Mouse (Mus musculus) inflammation-experienced regulatory T-cells, adult 6 months (primary cell): ENCODE measurements around the gene Gm7879. TPM values are rescaled to one million over a fixed set of nuclear protein-coding genes. Genes with fewer than 3 reads are reported as not detected.
"Not testable (repeated sequence)": the region's sequence is repeated elsewhere in the genome, so short reads cannot be mapped to it uniquely, and the experiment has no call there.

ENCODE experiments used
- ATAC-seq: one replicate; pipeline ENCODE4 v1.8.0; 2017
- polyA plus RNA-seq, 3 experiments: library from polyadenylated mRNA; unstranded; fragments of 100-300 nt; shearing (Covaris generic); gene quantifications; one replicate each; pipeline ENCODE4 v1.2.1; 2017

Gm7879 gene
- polyA plus RNA-seq, result 1 to 10 TPM in 1 of 3 experiments, under 1 TPM in 1, not detected in 1; 0.92 to 4.8 TPM

- ATAC-seq, result not testable (repeated sequence)
These were observed at the start of gene Gm7879 for GRCm38 (mm10) chr5:43912844-43913243. TSS of gene Gm7879 (plus strand) at chr5:43913144.

DNA sequence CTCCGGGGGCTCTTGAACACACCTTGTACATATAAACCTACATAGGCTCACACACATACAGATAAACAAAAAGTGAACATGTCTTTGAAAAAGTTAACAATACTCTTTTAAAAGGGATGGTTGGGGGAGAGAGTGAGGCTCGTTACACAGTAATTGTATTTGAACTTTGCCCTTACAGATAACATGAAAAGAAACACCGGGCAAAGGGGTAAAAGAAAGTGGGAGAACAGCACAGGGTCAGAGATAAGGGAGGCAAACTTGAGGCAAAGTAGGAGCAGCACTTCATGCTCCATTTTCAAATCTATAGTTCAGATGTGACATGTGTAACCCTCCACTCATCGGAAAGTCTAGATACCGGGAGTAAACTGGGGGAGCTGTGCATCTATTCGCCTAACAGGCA, 49.3 kb upstream of the Gm7879 start:
- ATAC-seq, result no peak

GRCm38 (mm10) chr5:43865316-43865715, 47.6 kb upstream of the Gm7879 start:
- ATAC-seq, result no peak

GRCm38 (mm10) chr5:43868253-43868652, 44.7 kb upstream of the Gm7879 start, which contains the start of gene Cd38:
TSS of gene Cd38 (plus strand) at chr5:43868553.
- ATAC-seq, result no peak

GRCm38 (mm10) chr5:43868711-43869600, 44.0 kb upstream of the Gm7879 start:
- peak; percentile 66 for ATAC-seq

DNA sequence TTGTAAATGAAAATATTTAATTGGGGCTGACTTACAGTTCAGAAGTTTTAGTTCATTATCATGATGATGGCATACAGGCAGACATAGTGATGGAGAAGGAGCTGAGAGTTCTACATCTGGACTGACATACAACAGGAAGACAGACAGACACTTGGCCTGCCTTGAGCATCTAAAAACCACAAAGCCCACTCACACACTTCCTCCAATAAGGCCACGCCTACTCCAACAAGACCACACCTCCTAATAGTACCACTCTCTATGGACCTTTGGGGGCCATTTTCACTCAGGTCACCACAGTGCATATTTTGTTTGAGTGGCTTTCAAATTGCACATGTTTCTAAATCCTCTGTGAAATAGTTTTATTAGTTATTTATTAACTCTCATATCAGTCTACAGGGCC, 41.1 kb upstream of the Gm7879 start:
- peak; percentile 45 for ATAC-seq

GRCm38 (mm10) chr5:43872652-43873051, 40.3 kb upstream of the Gm7879 start:
- ATAC-seq, result no peak

- no peak for ATAC-seq
These were observed 30.9 kb upstream of the Gm7879 start for GRCm38 (mm10) chr5:43882034-43882433.

- ATAC-seq, result no peak
These were observed 27.7 kb upstream of the Gm7879 start for GRCm38 (mm10) chr5:43885060-43885820.

DNA sequence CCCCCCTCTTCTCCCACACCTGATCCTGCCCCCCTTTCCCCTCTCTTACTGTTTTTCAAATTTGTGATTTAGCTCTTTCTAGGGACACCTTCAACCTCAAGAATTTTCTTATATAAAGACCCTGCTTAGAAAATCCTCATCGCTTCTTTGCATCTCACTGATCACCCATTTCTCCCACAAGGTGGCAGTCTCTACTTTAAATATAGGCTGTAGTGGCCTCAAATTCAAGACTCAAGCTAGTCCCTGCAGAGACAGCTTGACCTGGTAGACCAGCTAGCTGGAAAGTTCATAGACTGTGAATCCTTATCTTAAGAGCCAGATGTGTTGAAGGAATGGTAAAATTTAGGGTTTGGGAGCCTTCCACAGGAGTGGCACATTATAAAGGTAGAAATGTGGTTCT, 20.6 kb upstream of the Gm7879 start:
- ATAC-seq, result peak; percentile 53

DNA sequence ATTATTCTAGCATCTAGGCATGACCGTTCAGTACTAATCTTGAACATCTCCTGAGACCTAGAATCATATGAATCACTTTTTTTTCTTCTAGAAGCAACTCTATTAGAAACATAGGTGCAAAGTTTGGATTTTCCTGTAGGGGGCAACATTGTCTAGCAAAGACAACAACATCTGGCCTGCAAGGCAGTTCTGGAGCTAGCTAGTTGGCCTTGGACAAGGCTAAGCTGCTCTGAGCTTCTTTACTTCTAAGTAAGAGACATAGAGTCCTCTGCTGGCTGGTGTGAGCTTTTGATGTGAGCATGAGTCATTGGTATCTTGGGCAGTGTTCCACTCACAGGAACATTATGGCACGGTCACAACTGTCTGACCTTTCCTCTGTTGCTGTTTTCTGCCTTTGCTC, 18.8 kb upstream of the Gm7879 start:
- peak; percentile 49 for ATAC-seq

- no peak for ATAC-seq
These were observed 17.0 kb upstream of the Gm7879 start for GRCm38 (mm10) chr5:43895931-43896330.

- no peak for ATAC-seq
These were observed 8.3 kb upstream of the Gm7879 start for GRCm38 (mm10) chr5:43904685-43905084.

DNA sequence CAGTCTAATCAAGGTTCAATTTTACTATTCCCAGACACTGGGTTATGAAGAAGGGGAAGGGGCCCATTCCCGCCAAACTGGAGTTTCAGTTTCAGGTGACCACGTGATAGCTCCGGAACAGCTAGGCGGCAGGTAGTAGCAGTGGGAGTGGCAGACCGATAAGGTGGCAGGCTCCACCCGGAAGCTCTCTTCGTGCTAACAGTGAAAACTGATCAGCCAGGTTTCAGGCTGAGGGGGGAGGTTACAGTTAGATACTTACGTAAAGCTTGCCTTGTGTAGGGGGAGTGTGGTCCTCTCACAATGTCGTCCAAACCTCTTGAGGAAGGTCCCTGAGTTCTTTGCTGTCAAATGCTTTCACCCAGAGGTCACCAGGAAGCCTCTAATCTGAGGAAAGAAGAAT, 3.7 kb upstream of the Gm7879 start:
- no peak for ATAC-seq

DNA sequence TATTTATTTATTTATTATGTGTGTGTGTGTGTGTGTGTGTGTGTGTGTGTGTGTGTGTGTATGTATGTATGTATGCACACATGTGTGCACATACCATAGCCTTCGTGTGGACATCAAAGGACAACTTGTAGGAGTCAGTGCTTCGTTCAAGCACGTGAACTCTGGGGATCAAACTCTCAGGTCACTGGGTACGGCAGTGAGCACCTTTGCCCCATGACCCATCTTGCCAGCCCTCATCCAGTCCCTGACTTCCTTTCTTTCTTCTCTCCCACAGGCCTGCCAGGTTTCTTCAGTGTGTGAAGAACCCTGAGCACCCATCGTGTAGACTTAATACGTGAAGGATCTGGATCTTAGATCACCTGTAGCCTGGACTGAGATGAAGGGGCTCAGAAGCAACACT, 2.9 kb upstream of the Gm7879 start:
- ATAC-seq, result no peak

DNA sequence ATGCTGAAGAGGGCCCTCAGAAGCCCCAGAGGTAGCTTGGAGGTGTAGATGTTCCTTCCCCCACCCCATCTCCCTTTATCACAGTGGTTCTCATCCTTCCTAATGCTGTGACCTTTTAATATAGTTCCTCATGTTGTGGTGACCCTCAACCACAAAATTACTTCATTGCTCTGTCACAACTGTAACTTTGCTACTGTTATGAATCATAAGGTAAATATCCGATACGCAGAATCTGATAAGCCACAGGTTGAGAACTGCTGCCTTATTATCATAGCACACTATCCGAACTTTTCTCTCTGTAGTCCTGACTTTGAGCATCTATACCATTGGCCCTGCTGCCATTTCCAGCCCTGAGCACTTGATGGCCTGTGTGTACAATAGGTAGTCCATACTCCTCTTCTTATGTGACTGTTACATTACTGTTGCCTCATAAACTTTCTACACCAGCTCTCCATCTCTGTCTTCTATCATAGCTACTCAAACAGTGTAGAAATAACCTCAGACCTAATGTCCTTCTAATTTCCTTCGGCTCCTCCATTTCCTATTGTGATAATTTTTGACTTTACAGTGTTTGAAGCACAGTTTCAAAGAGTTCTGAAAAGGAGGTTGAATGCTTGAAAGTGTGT, 2.4 kb downstream of the Gm7879 start:
- ATAC-seq, result no peak

DNA sequence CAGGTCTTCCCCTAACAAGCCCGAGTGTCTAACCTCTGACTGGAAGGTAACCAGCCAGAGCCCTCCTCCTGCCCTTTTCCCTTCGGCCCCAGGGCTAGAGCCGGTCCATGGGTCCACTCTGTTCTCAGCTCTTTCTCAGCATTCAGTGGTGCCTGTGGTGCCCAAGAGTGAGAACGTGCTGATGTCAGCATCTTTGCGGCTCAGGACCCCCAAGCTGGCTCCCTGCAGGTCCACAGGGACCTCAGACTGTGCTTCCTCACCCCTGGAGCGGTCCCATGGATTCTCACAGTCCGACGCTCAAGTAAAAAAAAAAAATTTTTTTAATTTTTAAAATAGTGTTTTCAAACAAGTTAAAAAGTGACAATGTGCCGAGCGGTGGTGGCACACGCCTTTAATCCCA, 8.9 kb downstream of the Gm7879 start:
- no peak for ATAC-seq

GRCm38 (mm10) chr5:43923933-43924332, 11.0 kb downstream of the Gm7879 start:
- peak; percentile 85 for ATAC-seq

GRCm38 (mm10) chr5:43927729-43928128, 14.8 kb downstream of the Gm7879 start:
- ATAC-seq, result no peak

GRCm38 (mm10) chr5:43933269-43933668, 20.3 kb downstream of the Gm7879 start:
- no peak for ATAC-seq

DNA sequence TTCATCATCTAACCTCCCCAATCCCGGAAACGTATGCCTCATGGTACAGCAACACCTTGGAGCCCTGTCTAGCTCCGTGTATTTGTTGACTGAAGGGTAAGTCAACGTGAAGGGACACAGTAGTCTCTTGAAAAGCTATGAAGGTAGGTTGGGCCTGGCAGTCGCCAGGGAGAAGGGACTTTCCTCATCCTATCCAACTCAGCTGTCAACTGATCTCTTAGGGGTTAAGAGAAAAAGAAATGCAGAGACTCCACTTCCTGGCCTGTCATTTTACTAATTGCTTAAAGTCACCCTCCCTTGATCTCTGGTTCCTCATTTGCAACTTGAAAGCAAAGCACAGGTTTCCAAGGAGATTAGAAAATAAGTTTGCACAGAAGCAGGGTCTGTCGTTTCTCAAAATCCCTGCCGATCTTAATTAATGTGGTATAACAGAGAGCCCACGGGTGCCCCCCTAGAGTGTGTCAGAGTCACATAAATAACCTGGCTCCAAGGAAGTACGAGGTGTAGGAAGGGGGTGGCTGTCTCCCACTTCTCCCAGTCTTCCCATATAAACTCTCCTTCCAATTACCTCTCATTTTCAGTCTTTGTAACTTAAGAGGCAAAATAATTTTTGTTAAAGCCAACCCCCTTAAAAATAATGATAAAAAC, 34.5 kb downstream of the Gm7879 start:
- peak; percentile 6 for ATAC-seq

DNA sequence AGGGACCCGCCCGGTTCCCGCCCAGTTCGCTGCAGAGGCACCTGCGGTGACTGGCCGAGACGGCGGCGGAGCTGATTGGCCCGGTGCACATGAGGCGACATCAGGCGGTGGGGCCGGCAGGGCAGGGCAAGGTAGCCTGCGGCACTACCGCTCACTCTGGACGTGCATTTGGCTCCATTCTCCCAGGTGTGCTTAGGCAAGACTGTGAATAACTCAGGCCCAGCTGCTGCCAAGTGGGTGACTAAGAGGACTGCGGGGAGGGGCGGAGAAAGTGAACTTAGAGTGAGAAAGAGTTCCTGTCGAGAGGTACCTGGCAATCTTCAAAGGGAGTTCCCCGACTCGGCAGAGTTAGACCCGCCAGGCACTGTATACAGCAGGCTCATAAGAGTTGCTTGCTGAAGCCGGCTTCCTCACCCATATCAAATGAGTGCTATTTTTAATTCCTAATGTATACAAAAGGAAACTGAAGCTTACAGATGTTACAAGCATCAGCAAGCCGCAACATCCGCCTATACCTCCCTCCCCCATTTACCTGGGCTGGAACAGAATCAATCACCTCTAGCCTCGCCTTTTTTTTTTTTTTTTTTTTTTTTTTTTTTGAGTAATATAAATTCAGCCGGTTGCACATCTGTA, 35.3 kb downstream of the Gm7879 start:
- ATAC-seq, result peak; percentile 87
